Mouse (Mus musculus) liver, embryonic 14.5 days (tissue): ENCODE measurements at regions not wholly inside any gene's neighbourhood (a gene's known extent, or its start where the extent isn't known, plus 50 kb on each side); places are given as distances from the start of the nearest gene placed in this dataset.

Source experiments
- ATAC-seq: fragments of 200-750 bp; cut with Nextera tagmentation; 2 replicates; pipeline ENCODE4 v1.8.0; 2017; ENCODE audit warnings: moderate number of reproducible peaks, mild to moderate bottlenecking, moderate library complexity; ENCODE audit not compliant: insufficient read depth
- DNase-seq, 3 experiments: peaks; one replicate each; pipeline ENCODE4 v3.0.0-alpha.2; 2012 to 2013; ENCODE audit warnings: low read depth in 3 of 3, low spot score in 3 of 3
- H3K27ac ChIP-seq: fragments of 300-500 bp; sonication (generic); 2 replicates; pipeline ENCODE4 v1.5.1; 2014; ENCODE audit warnings: moderate library complexity, mild to moderate bottlenecking, control low read depth, inconsistent platforms
- H3K27me3 ChIP-seq: fragments of 300-500 bp; sonication (generic); 2 replicates; pipeline ENCODE4 v1.6.1; 2014; ENCODE audit warnings: mild to moderate bottlenecking, low read length, moderate library complexity; ENCODE audit not compliant: control insufficient read depth, insufficient read depth
- H3K36me3 ChIP-seq: fragments of 300-500 bp; sonication (generic); replicated peaks from 2 replicates; pipeline ENCODE4 v1.6.1; 2014; ENCODE audit warnings: low read depth; ENCODE audit not compliant: control insufficient read depth, insufficient read depth
- H3K4me1 ChIP-seq, 2 experiments: fragments of 200-500 bp in 1 of 2; fragments of 300-500 bp in 1 of 2; sonication (generic) in 1 of 2; replicated peaks; 2 replicates each; pipeline ENCODE4 v1.6.1; 2012 to 2014; ENCODE audit warnings: antibody characterized with exemption in 1 of 2, inconsistent platforms in 1 of 2, low read length in 1 of 2; ENCODE audit not compliant: control insufficient read depth in 2 of 2, insufficient read depth in 2 of 2
- H3K4me2 ChIP-seq: fragments of 300-500 bp; sonication (generic); 2 replicates; pipeline ENCODE4 v1.6.1; 2014; ENCODE audit warnings: low read depth, mild to moderate bottlenecking, control low read depth, moderate library complexity
- H3K4me3 ChIP-seq, 2 experiments: fragments of 200-500 bp in 1 of 2; fragments of 300-500 bp in 1 of 2; sonication (generic) in 1 of 2; 2 replicates each; pipeline ENCODE4 v1.5.1; 2012 to 2014; ENCODE audit warnings: low read depth in 2 of 2, low read length in 2 of 2, mild to moderate bottlenecking in 2 of 2, control low read depth in 1 of 2, inconsistent platforms in 1 of 2, moderate library complexity in 1 of 2; ENCODE audit not compliant: insufficient read depth in 1 of 2
- H3K9ac ChIP-seq: fragments of 300-500 bp; sonication (generic); replicated peaks from 2 replicates; pipeline ENCODE4 v1.6.1; 2014; ENCODE audit warnings: mild to moderate bottlenecking, control low read depth, moderate library complexity
- H3K9me3 ChIP-seq: fragments of 300-500 bp; sonication (generic); 2 replicates; pipeline ENCODE4 v1.6.1; 2016; ENCODE audit warnings: low read length, mixed read lengths; ENCODE audit not compliant: control insufficient read depth
- CTCF ChIP-seq: IDR thresholded peaks from 2 replicates; pipeline ENCODE4 v1.5.1; 2016; ENCODE audit warnings: antibody characterized with exemption, low read depth, control low read depth
- EP300 ChIP-seq: IDR thresholded peaks from 2 replicates; pipeline ENCODE4 v1.6.1; 2016; ENCODE audit warnings: antibody characterized with exemption, low read depth
- WGBS: fragments of 180-500 bp; shearing (Covaris S2); extraction: QIAGEN DNeasy Blood & Tissue Kit; methylation state at CpG from one replicate; pipeline ENCODE4 v1.1.7; 2014; ENCODE audit not compliant: insufficient replicate concordance; 5-methylcytosine and 5-hydroxymethylcytosine counted together

DNA sequence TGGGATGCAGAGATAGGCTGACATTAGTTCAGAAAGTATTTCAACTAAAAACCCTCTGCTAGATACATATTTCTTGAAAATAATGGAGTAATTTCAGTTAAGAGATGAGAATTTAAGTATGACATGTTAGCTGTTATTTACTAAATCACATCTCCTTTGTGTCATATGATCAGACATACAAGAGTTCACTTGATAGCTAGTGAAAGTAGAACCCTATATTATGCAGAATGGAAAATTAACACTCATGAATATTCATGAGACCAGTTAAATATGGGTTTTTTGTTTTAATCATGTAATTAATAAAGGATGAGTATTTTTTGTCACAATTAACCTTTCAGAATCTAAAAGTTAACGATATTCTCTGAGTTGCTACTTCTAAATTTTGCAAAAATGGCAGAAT, 1349.4 kb downstream of the Slc22a22 start:
- DNase-seq (no peak), ATAC-seq (no peak)
- no peak overlapping the region for H3K4me2 ChIP-seq
- 61% methylated on average over 1 of the region's 1 CpGs for WGBS
- no peaks in the 10 kb centered on the region for H3K36me3 ChIP-seq
- no peaks in the 10 kb centered on the region for H3K27me3 ChIP-seq
- no peaks in the 10 kb centered on the region for H3K9me3 ChIP-seq
- H3K4me1 ChIP-seq = no peaks in the 10 kb centered on the region
- no peak overlapping the region for H3K27ac ChIP-seq
- H3K9ac ChIP-seq = no peak overlapping the region
- TF ChIP-seq CTCF (no peak), EP300 (no peak)
- H3K4me3 ChIP-seq = no peak overlapping the region

- H3K9ac ChIP-seq = no peak overlapping the region
- H3K27ac ChIP-seq = no peak overlapping the region
- no peak overlapping the region for H3K4me2 ChIP-seq
- DNase-seq (no peak), ATAC-seq (no peak)
- no peak overlapping the region for H3K4me3 ChIP-seq
- no peak for TF ChIP-seq EP300
- no peak for TF ChIP-seq CTCF
- H3K4me1 ChIP-seq = no peaks in the 10 kb centered on the region
- H3K9me3 ChIP-seq = no peaks in the 10 kb centered on the region
- H3K27me3 ChIP-seq = no peaks in the 10 kb centered on the region
- no peaks in the 10 kb centered on the region for H3K36me3 ChIP-seq
These were observed 1357.9 kb downstream of the Slc22a22 start for GRCm38 (mm10) chr15:56119287-56120065.

- Histone ChIP-seq H3K4me1 (no peaks in the 10 kb centered on the region), H3K9ac (no peak overlapping the region), H3K4me2 (no peak overlapping the region), H3K9me3 (no peaks in the 10 kb centered on the region), H3K36me3 (no peaks in the 10 kb centered on the region), H3K27ac (no peak overlapping the region), H3K4me3 (no peak overlapping the region), H3K27me3 (no peaks in the 10 kb centered on the region)
- no peak for TF ChIP-seq EP300
- no peak for TF ChIP-seq CTCF
- ATAC-seq (no peak), DNase-seq (no peak)
- 45% methylated on average over 2 of the region's 2 CpGs for WGBS
These were observed 1369.1 kb downstream of the Slc22a22 start for GRCm38 (mm10) chr15:56108313-56108712.

DNA sequence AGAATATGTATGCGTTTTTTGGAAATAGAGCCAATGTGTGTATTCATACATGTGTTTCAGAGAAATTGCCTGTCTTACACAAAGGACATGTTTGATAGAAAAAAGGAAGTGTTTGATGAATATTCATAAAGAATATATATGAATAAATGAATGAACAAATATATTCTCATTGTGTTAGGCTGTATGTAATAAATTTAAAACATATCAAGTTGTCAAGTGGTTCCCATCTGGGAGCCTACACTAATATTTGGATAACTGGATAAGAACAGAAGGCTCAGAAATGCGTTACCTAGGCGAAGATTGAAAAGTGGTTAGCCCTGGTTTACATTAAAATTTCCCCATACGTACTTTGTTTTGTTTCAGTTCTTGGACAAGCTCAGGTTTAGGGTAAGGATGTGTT, 1369.7 kb downstream of the Slc22a22 start:
- ATAC-seq (no peak), DNase-seq (no peak)
- no peaks in the 10 kb centered on the region for H3K9me3 ChIP-seq
- H3K36me3 ChIP-seq = no peaks in the 10 kb centered on the region
- no peak overlapping the region for H3K27ac ChIP-seq
- TF ChIP-seq EP300 = no peak
- no peak for TF ChIP-seq CTCF
- H3K4me1 ChIP-seq = no peaks in the 10 kb centered on the region
- H3K27me3 ChIP-seq = no peaks in the 10 kb centered on the region
- H3K4me2 ChIP-seq = no peak overlapping the region
- H3K9ac ChIP-seq = no peak overlapping the region
- no peak overlapping the region for H3K4me3 ChIP-seq
- 55% methylated on average over 4 of the region's 4 CpGs for WGBS

- 56% methylated on average over 3 of the region's 3 CpGs for WGBS
- Histone ChIP-seq H3K4me2 (no peak overlapping the region), H3K4me3 (no peak overlapping the region), H3K27me3 (no peaks in the 10 kb centered on the region), H3K4me1 (no peaks in the 10 kb centered on the region), H3K9ac (no peak overlapping the region), H3K36me3 (no peaks in the 10 kb centered on the region), H3K9me3 (no peaks in the 10 kb centered on the region), H3K27ac (no peak overlapping the region)
- TF ChIP-seq EP300 (no peak), CTCF (no peak)
- no peak for ATAC-seq
- DNase-seq = no peak
These were observed 1377.2 kb downstream of the Slc22a22 start for GRCm38 (mm10) chr15:56100133-56100735.
